Mouse (Mus musculus) lung, postnatal 0 days (tissue): ENCODE results near the gene Trim66.

Source experiments
- CTCF ChIP-seq: IDR thresholded peaks from 2 replicates; pipeline ENCODE4 v1.5.1; 2016; ENCODE audit warnings: antibody characterized with exemption, mild to moderate bottlenecking
- EP300 ChIP-seq: IDR thresholded peaks from 2 replicates; pipeline ENCODE4 v1.6.1; 2016; ENCODE audit warnings: antibody characterized with exemption, mild to moderate bottlenecking, control low read depth

DNA sequence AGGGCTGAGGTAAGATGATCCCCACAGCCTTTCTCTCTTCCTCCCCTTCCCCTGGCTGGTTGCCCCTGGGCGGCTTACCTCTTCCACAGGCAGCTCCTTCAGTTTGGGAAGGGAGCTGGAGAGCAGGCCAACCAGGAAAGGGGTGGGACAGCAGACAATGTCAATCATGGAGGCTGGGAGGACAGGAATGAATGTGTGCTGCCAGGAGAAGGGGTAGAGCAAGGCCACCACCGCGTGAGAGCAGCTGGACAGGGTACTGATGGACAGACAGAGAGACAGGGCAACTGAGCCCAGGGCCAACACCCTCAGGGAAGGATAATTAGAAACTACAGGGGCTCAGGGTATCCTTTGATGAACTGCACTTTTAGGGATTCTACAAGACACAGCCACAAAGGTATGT is 19.6 kb upstream of the Trim66 start:
- TF ChIP-seq CTCF (no peak), EP300 (no peak)
